Mouse (Mus musculus) limb, embryonic 15.5 days (tissue): ENCODE data around the gene Thsd7b. TPM values are rescaled to one million over a fixed set of nuclear protein-coding genes. Genes with fewer than 3 reads are reported as not detected.

ENCODE experiments used
- ATAC-seq: fragments of 200-750 bp; cut with Nextera tagmentation; 2 replicates; pipeline ENCODE4 v1.8.0; 2017; ENCODE audit warnings: low read depth, moderate TSS enrichment; ENCODE audit not compliant: insufficient number of reproducible peaks, low FRiP score, low TSS enrichment
- H3K27ac ChIP-seq: fragments of 300-500 bp; sonication (generic); 2 replicates; pipeline ENCODE4 v1.5.1; 2015; ENCODE audit warnings: moderate library complexity, mild to moderate bottlenecking, inconsistent platforms
- H3K27me3 ChIP-seq: fragments of 300-500 bp; sonication (generic); 2 replicates; pipeline ENCODE4 v1.6.1; 2015; ENCODE audit warnings: inconsistent platforms
- H3K36me3 ChIP-seq: fragments of 300-500 bp; sonication (generic); 2 replicates; pipeline ENCODE4 v1.6.1; 2015; ENCODE audit warnings: inconsistent platforms
- H3K4me1 ChIP-seq: fragments of 300-500 bp; sonication (generic); 2 replicates; pipeline ENCODE4 v1.6.1; 2015; ENCODE audit warnings: inconsistent platforms
- H3K4me2 ChIP-seq: fragments of 300-500 bp; sonication (generic); 2 replicates; pipeline ENCODE4 v1.6.1; 2015; ENCODE audit warnings: mild to moderate bottlenecking, inconsistent platforms
- H3K4me3 ChIP-seq: fragments of 300-500 bp; sonication (generic); 2 replicates; pipeline ENCODE4 v1.5.1; 2015; ENCODE audit warnings: mild to moderate bottlenecking, inconsistent platforms
- H3K9ac ChIP-seq: fragments of 300-500 bp; sonication (generic); 2 replicates; pipeline ENCODE4 v1.6.1; 2015; ENCODE audit warnings: inconsistent platforms
- H3K9me3 ChIP-seq: fragments of 300-500 bp; sonication (generic); 2 replicates; pipeline ENCODE4 v1.6.1; 2016; ENCODE audit warnings: inconsistent platforms
- whole genome bisulfite sequencing: fragments of 180-500 bp; shearing (Covaris S2); methylation state at CpG from one replicate; pipeline ENCODE4 v1.1.7; 2015; 5-methylcytosine and 5-hydroxymethylcytosine counted together
- polyA plus RNA-seq: library from polyadenylated mRNA; unstranded; fragments of >200 nt; fragmentation: Nextera tagmentation; extraction: Ambion mirVana; gene quantifications from 2 replicates; pipeline ENCODE4 v1.2.1, GENCODE M21; 2015

Thsd7b gene
- polyA plus RNA-seq, 1 experiment from 2014 or later: 1.6 TPM

DNA sequence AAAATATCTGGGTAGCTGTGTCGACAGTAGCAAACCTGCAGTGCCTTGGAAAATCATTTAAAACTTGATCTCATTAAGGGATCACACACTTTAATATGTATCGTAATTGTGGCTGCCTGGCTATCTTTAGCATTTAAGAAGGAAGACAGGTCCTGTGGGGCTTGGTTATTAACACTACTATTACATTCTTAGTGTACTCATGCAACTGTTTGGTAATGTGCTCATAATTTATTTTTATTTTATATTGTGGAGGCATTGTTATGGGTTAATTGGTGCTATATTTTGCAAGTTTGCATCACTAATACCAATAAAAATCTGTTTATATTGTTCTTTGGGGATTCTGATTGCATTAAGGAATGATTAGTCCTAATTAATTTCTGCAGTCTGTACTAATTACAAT lies 265.4 kb downstream of the Thsd7b start:
- no peaks in the 10 kb centered on the region for H3K4me1 ChIP-seq
- H3K27me3 ChIP-seq: no peaks in the 10 kb centered on the region
- no peak overlapping the region for H3K4me2 ChIP-seq
- 61% methylated on average over 2 of the region's 2 CpGs for whole genome bisulfite sequencing
- H3K9me3 ChIP-seq: no peaks in the 10 kb centered on the region
- no peak overlapping the region for H3K9ac ChIP-seq
- no peaks in the 10 kb centered on the region for H3K36me3 ChIP-seq
- H3K27ac ChIP-seq: no peak overlapping the region
- H3K4me3 ChIP-seq: no peak overlapping the region
- no peak for ATAC-seq

DNA sequence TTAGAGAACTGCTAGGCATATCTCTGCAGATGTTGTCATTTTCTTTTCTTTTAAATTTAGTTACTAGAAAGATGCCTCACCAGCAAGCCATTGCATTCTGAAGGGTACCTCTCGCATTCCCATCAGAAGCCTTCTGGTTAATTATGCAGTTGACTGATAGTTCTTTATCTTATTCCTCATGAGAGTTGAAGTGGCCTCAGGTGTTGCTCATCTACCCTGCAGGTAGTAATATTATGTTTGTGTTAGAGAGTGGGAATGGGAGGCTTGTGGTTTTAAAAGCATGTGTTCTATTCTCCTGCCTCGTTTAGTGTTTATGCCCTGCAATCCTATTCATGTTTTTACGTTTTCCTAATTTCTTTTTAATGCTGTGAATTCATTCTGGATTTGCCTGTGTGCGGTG lies 265.9 kb downstream of the Thsd7b start:
- ATAC-seq: no peak
- H3K9ac ChIP-seq: no peak overlapping the region
- H3K27me3 ChIP-seq: no peaks in the 10 kb centered on the region

DNA sequence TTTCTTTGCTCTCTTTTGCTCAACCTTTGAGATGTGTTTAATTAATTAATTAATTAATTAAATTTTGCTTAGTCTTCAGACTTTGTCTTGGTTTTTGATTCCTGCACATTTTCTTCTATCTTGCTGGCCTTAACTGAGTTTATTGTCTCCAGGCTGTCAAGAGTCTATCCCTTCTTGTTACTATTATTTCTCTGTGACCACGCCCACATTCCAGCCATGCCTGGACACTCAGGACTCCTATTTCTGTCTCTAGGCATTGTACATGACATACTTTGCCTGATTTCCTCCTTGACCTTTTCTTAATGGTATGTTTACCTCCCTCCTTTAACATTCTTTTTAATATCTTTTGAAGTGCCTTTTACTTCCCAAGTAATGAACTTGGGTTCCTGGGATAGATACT lies 267.6 kb downstream of the Thsd7b start:
- no peak overlapping the region for H3K27ac ChIP-seq
- H3K9me3 ChIP-seq: no peaks in the 10 kb centered on the region
- ATAC-seq: no peak
- no peaks in the 10 kb centered on the region for H3K27me3 ChIP-seq
- H3K9ac ChIP-seq: no peak overlapping the region
- H3K4me3 ChIP-seq: no peak overlapping the region
- no peak overlapping the region for H3K4me2 ChIP-seq
- 58% methylated on average over 1 of the region's 1 CpGs for WGBS
- H3K4me1 ChIP-seq: no peaks in the 10 kb centered on the region
- no peaks in the 10 kb centered on the region for H3K36me3 ChIP-seq

More for the DNA sequence above, 265.9 kb downstream of the Thsd7b start:
- Histone ChIP-seq H3K27ac (no peak overlapping the region), H3K4me3 (no peak overlapping the region), H3K9me3 (no peaks in the 10 kb centered on the region), H3K4me2 (no peak overlapping the region), H3K36me3 (no peaks in the 10 kb centered on the region), H3K4me1 (no peaks in the 10 kb centered on the region)
- 78% methylated on average over 4 of the region's 4 CpGs for WGBS

DNA sequence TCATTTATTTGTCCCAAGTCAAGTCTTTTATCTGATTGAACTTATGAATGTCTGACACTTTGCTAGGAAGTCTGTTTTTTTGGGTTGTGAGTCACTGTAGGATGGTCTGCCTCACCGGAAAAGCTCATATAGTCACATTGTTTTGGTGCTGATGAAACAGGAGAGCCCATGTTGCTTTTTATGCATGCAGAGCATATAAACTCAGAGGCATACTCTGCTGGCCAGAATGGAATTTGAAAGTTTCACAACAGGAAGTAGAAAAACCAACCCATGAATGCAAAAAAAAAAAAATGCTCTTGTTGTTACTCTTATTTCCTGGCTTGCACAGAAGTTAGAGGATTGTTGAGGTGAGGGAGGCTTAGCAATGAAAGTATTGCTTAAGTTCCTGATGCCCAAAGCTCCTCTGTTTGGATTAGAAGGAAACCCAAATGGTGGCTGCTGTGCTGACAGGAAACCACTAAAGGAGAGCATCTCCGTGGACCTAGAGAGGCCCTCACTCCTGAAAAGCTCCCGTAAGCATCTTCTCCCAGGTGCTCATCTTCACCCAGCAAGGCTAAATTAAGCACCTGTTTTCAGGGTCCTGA lies 269.6 kb downstream of the Thsd7b start:
- no peak overlapping the region for H3K9ac ChIP-seq
- no peak for ATAC-seq
- H3K27me3 ChIP-seq: no peaks in the 10 kb centered on the region
- no peak overlapping the region for H3K4me3 ChIP-seq
- no peak overlapping the region for H3K27ac ChIP-seq
- no peaks in the 10 kb centered on the region for H3K36me3 ChIP-seq
- H3K4me1 ChIP-seq: no peaks in the 10 kb centered on the region
- H3K4me2 ChIP-seq: no peak overlapping the region
- H3K9me3 ChIP-seq: no peaks in the 10 kb centered on the region
- WGBS: 85% methylated on average over 3 of the region's 3 CpGs

DNA sequence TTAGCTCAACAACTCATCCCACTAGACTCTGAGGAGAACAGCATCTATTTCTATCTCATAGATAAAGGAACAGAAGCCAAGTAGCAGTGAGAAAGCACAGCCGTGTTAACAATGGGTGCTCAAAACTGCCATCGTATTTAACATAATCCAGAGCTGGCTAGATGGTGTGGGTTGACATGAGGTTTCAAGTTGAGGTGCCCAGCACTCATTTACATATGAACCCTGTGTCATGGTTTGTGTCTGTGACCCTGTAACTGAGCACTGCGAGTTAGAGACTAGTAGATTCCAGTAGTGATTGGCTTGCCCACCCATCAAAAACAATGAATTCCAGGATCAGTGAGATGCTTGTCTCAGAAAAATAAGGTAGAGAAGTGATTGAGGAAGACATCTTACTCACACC lies 270.1 kb downstream of the Thsd7b start:
- ATAC-seq: no peak

DNA sequence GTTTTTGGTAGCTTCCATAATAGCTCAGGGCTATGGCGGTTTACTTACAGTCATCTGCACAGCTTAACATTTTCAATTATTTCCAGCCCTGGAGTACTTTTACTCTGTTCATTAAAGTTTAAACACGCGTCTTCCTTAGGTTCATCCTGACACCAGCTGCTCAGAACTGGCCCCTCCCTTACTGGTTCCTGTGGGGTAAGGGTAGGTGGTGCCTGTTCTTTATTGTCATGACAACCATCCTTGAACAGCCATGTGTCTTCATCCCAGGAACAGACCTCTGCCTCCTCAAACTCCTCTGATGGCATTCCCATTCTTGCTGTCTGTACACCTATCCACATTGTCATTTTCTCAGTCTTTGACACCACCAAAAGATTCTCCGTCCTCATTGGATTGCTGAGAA lies 285.0 kb downstream of the Thsd7b start:
- 78% methylated on average over 4 of the region's 4 CpGs for WGBS
- Histone ChIP-seq H3K27me3 (no peaks in the 10 kb centered on the region), H3K27ac (no peak overlapping the region), H3K9ac (no peak overlapping the region), H3K4me1 (no peaks in the 10 kb centered on the region), H3K4me2 (no peak overlapping the region), H3K9me3 (no peaks in the 10 kb centered on the region), H3K36me3 (no peaks in the 10 kb centered on the region), H3K4me3 (no peak overlapping the region)
- ATAC-seq: no peak

More for the DNA sequence above, 270.1 kb downstream of the Thsd7b start:
- H3K4me3 ChIP-seq: no peak overlapping the region
- 84% methylated on average over 3 of the region's 3 CpGs for WGBS
- no peak overlapping the region for H3K27ac ChIP-seq
- H3K4me2 ChIP-seq: no peak overlapping the region
- H3K4me1 ChIP-seq: no peaks in the 10 kb centered on the region
- no peak overlapping the region for H3K9ac ChIP-seq
- no peaks in the 10 kb centered on the region for H3K9me3 ChIP-seq
- H3K27me3 ChIP-seq: no peaks in the 10 kb centered on the region
- no peaks in the 10 kb centered on the region for H3K36me3 ChIP-seq

DNA sequence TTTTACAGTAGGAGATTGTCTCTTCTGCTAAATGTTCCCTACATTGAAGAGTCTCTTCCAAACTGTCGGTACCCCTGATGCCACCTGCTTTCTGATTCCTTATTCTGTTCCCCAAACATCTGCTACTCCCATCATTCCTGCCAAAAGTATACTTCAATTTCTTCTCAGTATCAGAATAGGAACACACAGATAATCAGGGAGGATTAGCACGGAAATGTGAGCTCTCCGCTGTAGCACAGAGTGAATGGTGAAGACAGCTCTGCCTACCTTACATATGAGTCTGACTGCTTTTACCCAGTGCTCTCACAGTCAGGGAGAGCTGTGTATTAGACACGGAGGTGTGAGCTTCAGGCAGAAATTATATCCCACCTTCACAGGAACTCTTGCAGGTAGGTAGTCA lies 286.0 kb downstream of the Thsd7b start:
- Histone ChIP-seq H3K4me2 (no peak overlapping the region), H3K4me3 (no peak overlapping the region), H3K9ac (no peak overlapping the region), H3K27me3 (no peaks in the 10 kb centered on the region), H3K9me3 (no peaks in the 10 kb centered on the region), H3K4me1 (no peaks in the 10 kb centered on the region), H3K27ac (no peak overlapping the region), H3K36me3 (no peaks in the 10 kb centered on the region)
- WGBS: 71% methylated on average over 4 of the region's 4 CpGs
- ATAC-seq: no peak

DNA sequence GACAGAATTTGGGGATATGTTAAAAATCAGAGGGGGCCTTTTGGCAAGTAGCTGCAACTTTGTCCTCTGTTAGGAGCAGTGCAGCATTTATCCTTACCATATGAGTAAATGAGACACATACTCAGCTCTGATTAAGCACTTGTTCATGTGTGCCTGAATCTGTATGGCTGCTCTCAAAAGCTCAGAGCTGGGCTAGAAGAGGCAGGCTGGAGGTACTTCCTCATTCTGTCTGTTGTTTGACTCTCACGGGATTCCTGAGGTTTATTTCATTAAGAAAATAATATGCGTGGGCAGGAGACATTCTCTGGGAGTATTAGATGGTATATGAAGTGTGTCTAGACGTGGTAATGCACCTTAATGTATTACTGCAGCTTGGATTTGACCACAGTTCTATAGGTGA lies 286.7 kb downstream of the Thsd7b start:
- no peak for ATAC-seq
- H3K4me3 ChIP-seq: no peak overlapping the region
- whole genome bisulfite sequencing: 62% methylated on average over 3 of the region's 3 CpGs
- no peaks in the 10 kb centered on the region for H3K36me3 ChIP-seq
- H3K4me1 ChIP-seq: no peaks in the 10 kb centered on the region
- no peak overlapping the region for H3K4me2 ChIP-seq
- H3K27me3 ChIP-seq: no peaks in the 10 kb centered on the region
- H3K9me3 ChIP-seq: no peaks in the 10 kb centered on the region
- H3K27ac ChIP-seq: no peak overlapping the region
- no peak overlapping the region for H3K9ac ChIP-seq

DNA sequence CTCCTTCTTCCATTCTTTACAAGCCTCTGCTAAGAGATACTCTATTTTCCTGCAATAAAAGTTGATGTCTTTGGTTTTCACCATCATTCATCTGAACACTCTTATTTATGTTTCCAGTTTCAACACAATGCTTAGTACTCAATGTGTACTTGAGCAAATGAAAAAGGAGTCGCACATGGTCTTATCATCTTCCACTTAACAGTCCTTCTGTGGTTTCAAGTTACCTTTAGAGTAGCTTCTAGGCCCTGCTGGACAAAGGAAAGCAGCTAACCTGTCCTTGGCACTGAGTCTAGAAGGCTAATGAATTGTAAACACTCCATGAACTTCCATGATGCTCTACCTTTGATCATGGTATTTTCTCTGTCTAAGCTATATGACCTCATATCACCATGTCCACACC lies 289.6 kb downstream of the Thsd7b start:
- H3K27ac ChIP-seq: no peak overlapping the region
- no peaks in the 10 kb centered on the region for H3K9me3 ChIP-seq
- H3K9ac ChIP-seq: no peak overlapping the region
- WGBS: 76% methylated on average over 1 of the region's 1 CpGs
- no peaks in the 10 kb centered on the region for H3K27me3 ChIP-seq
- H3K4me2 ChIP-seq: no peak overlapping the region
- H3K4me3 ChIP-seq: no peak overlapping the region
- no peaks in the 10 kb centered on the region for H3K4me1 ChIP-seq
- H3K36me3 ChIP-seq: no peaks in the 10 kb centered on the region
- no peak for ATAC-seq

DNA sequence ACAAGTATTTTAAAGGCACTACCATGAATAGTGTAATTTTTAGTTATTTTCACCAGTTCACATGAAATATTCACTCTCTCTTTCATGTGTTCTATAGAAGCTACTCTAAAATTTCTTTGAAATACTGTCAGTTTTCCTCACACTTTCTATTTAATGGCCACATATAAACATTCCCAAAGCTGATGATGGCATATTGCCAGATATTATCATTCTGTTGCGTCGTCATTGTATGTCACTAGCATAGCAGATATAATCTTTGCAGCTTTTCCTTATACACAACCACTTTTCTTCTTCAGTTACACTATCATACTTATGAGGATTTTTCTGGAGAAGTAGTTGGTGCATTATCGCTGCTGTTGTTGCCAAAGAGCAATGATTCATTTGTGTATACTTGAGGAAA lies 297.4 kb downstream of the Thsd7b start:
- Histone ChIP-seq H3K27ac (no peak overlapping the region), H3K4me3 (no peak overlapping the region), H3K9me3 (no peaks in the 10 kb centered on the region), H3K4me1 (no peaks in the 10 kb centered on the region), H3K27me3 (no peaks in the 10 kb centered on the region), H3K4me2 (no peak overlapping the region), H3K36me3 (no peaks in the 10 kb centered on the region), H3K9ac (no peak overlapping the region)
- WGBS: 77% methylated on average over 3 of the region's 3 CpGs
- no peak for ATAC-seq

DNA sequence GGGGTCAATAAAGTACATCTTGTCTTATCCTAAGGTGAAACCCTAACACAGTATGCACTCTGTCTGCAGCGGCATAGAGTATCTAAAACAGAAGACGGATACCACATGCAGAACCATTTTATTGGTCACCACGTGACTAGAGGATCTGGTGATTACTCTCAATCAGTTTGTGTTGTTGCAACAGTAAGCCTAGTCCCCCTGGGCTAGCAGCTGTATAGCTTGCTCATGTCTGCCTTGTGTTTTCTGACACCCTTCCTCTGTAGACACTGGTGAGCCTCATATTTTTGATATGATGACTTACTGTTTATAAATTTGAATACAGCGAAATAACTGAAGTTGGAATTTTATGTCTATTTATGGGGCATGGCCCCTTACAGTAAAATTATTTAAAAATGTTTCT lies 306.9 kb downstream of the Thsd7b start:
- no peak overlapping the region for H3K27ac ChIP-seq
- no peaks in the 10 kb centered on the region for H3K27me3 ChIP-seq
- no peaks in the 10 kb centered on the region for H3K9me3 ChIP-seq
- H3K9ac ChIP-seq: no peak overlapping the region
- no peak overlapping the region for H3K4me2 ChIP-seq
- no peak for ATAC-seq
- 55% methylated on average over 4 of the region's 4 CpGs for WGBS
- H3K4me1 ChIP-seq: no peaks in the 10 kb centered on the region
- H3K4me3 ChIP-seq: no peak overlapping the region
- H3K36me3 ChIP-seq: no peaks in the 10 kb centered on the region

DNA sequence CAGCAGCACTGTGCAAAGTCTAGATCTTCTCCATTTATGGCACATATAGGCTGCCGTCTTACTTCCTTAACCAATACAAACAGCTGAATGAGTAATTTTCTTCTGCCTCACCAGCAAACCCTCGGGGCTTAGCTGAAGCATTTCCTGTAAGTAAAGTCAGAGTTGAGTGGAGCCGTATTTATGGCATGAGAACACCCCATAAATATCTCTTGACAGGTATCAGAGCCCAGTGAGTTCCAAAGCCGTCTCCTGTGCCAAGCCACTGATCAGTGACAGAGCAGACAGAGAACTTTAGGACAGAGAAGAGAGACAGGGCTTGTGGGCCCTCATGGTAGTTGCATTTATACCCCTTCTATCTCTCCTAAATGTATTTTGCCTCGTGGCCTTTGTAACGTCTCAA lies 313.5 kb downstream of the Thsd7b start:
- 24% methylated on average over 6 of the region's 6 CpGs for WGBS
- Histone ChIP-seq H3K9me3 (no peaks in the 10 kb centered on the region), H3K36me3 (no peaks in the 10 kb centered on the region), H3K27me3 (no peaks in the 10 kb centered on the region), H3K27ac (no peak overlapping the region), H3K4me1 (no peaks in the 10 kb centered on the region), H3K9ac (no peak overlapping the region), H3K4me2 (no peak overlapping the region), H3K4me3 (no peak overlapping the region)
- no peak for ATAC-seq

DNA sequence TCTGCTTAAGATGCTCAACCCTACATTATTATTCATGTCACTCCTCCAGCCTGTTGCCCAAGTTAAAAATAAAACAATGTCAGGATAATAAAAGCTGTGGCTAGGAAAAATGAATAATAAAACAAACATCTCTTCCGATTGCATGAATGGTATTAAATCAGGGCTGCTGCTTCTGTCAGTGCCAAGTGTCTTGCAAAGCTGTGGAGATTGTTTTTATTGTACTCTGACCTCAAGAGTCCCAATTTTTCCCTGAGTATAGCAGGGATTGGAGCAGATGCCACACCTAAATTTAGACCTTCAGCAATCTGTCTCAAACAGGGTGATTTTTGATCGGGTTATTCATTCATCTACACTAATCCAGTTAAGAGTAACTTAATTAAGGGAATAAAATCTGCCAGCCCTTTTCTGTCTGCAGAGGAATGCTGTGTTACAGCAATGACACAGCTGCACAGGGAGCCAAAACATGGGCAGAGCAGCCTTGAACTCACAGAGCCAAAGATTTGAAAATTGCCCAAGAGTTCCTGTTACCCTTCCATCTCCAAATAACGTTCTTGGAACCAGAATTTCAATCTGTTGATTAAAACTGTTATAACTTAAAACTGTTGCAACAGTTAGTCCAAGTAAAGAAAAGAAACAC lies 316.4 kb downstream of the Thsd7b start:
- WGBS: 67% methylated on average over 3 of the region's 3 CpGs
- ATAC-seq: no peak
- H3K4me2 ChIP-seq: no peak overlapping the region
- H3K27me3 ChIP-seq: no peaks in the 10 kb centered on the region
- no peaks in the 10 kb centered on the region for H3K4me1 ChIP-seq
- no peak overlapping the region for H3K9ac ChIP-seq
- H3K36me3 ChIP-seq: no peaks in the 10 kb centered on the region
- H3K4me3 ChIP-seq: no peak overlapping the region
- H3K9me3 ChIP-seq: no peaks in the 10 kb centered on the region
- no peak overlapping the region for H3K27ac ChIP-seq
